Mouse (Mus musculus) adrenal gland, postnatal 25 days (tissue): ENCODE data around the gene Glipr1. TPM values are rescaled to one million over a fixed set of nuclear protein-coding genes. Genes with fewer than 3 reads are reported as not detected.
"Not testable (repeated sequence)": the region's sequence is repeated elsewhere in the genome, so short reads cannot be mapped to it uniquely, and the experiment has no call there.

Experiments used
- DNase-seq: peaks from one replicate; pipeline ENCODE4 v3.0.0; 2021; ENCODE audit warnings: mixed read lengths
- long read RNA-seq: library from polyadenylated mRNA; stranded (forward); transcript quantifications from one replicate; pipeline ENCODE4 v2.0.0, GENCODE M21; 2021
- total RNA-seq: library from RNA; stranded (reverse); gene quantifications from 2 replicates; pipeline ENCODE4 v1.2.3, GENCODE M21; 2021

The Glipr1 gene
- 1.4 TPM in 2 replicates for total RNA-seq
- long read RNA-seq, partial matches to known transcripts, result 0 of 1 reads
- long read RNA-seq, other reads (novel, unspliced or antisense), result 0 of 1 reads

- DNase-seq, result no peak
These were observed at the start of gene Glipr1 for GRCm38 (mm10) chr10:112002544-112003215. Gene Glipr1, minus strand, starts transcription at chr10:112002631.

- not testable (repeated sequence) for DNase-seq
These were observed 49.5 kb upstream of the Glipr1 start for GRCm38 (mm10) chr10:112051956-112052355.

GRCm38 (mm10) chr10:112051220-112051619 is 48.8 kb upstream of the Glipr1 start:
- no peak for DNase-seq

- not testable (repeated sequence) for DNase-seq
These were observed 41.9 kb upstream of the Glipr1 start for GRCm38 (mm10) chr10:112044283-112044682.

- not testable (repeated sequence) for DNase-seq
These were observed 41.1 kb upstream of the Glipr1 start for GRCm38 (mm10) chr10:112043523-112043922.

- DNase-seq, result not testable (repeated sequence)
These were observed 26.3 kb upstream of the Glipr1 start for GRCm38 (mm10) chr10:112028689-112029088.

GRCm38 (mm10) chr10:112023585-112023984 is 21.2 kb upstream of the Glipr1 start:
- DNase-seq, result no peak

- not testable (repeated sequence) for DNase-seq
These were observed 7.1 kb upstream of the Glipr1 start for GRCm38 (mm10) chr10:112009511-112009910.

GRCm38 (mm10) chr10:112001756-112002520 is 493 bp downstream of the Glipr1 start:
- DNase-seq, result no peak

GRCm38 (mm10) chr10:112001350-112001749 is 1.1 kb downstream of the Glipr1 start:
- DNase-seq, result no peak

GRCm38 (mm10) chr10:112000568-112000967 is 1.9 kb downstream of the Glipr1 start:
- no peak for DNase-seq

GRCm38 (mm10) chr10:111999765-112000164 is 2.7 kb downstream of the Glipr1 start:
- DNase-seq, result no peak

- DNase-seq, result no peak
These were observed 4.8 kb downstream of the Glipr1 start for GRCm38 (mm10) chr10:111997671-111998070.

GRCm38 (mm10) chr10:111996911-111997347 is 5.5 kb downstream of the Glipr1 start:
- DNase-seq, result no peak

GRCm38 (mm10) chr10:111996549-111996904 is 5.9 kb downstream of the Glipr1 start:
- no peak for DNase-seq

- DNase-seq, result no peak
These were observed 6.5 kb downstream of the Glipr1 start for GRCm38 (mm10) chr10:111995803-111996548.

GRCm38 (mm10) chr10:111986453-111986852 is 16.0 kb downstream of the Glipr1 start:
- DNase-seq, result no peak

GRCm38 (mm10) chr10:111983070-111983469 is 19.4 kb downstream of the Glipr1 start:
- no peak for DNase-seq

- DNase-seq, result peak; percentile 30
These were observed 24.8 kb downstream of the Glipr1 start for GRCm38 (mm10) chr10:111977584-111977983.

- peak; percentile 78 for DNase-seq
These were observed 29.7 kb downstream of the Glipr1 start, which contains the start of gene Krr1 for GRCm38 (mm10) chr10:111972542-111973361. Gene Krr1, plus strand, starts transcription at chr10:111972664.

- no peak for DNase-seq
These were observed 30.5 kb downstream of the Glipr1 start for GRCm38 (mm10) chr10:111971929-111972328.

- no peak for DNase-seq
These were observed 36.0 kb downstream of the Glipr1 start for GRCm38 (mm10) chr10:111966394-111966793.
